Mouse (Mus musculus) myocyte (in vitro differentiated cells): ENCODE data around the gene Slc17a6. TPM values are rescaled to one million over a fixed set of nuclear protein-coding genes. Genes with fewer than 3 reads are reported as not detected.

Source experiments
- H3K27me3 ChIP-seq: one replicate; pipeline ENCODE4 v1.6.1; 2011; ENCODE audit not compliant: control insufficient read depth, insufficient read depth, insufficient read length
- H3K36me3 ChIP-seq: one replicate; pipeline ENCODE4 v1.6.1; 2011; ENCODE audit not compliant: control insufficient read depth, insufficient read depth
- H3K4me2 ChIP-seq: one replicate; pipeline ENCODE4 v1.6.1; 2011; ENCODE audit warnings: low read depth, control low read depth
- H3K4me3 ChIP-seq: one replicate; pipeline ENCODE4 v1.5.1; 2011; ENCODE audit warnings: mild to moderate bottlenecking, control low read depth, moderate library complexity
- H3K79me2 ChIP-seq: one replicate; pipeline ENCODE4 v1.6.1; 2011; ENCODE audit not compliant: control insufficient read depth, insufficient read depth
- H3ac ChIP-seq: one replicate; pipeline ENCODE4 v1.6.1; 2011; ENCODE audit not compliant: control insufficient read depth, insufficient read length
- CEBPB ChIP-seq: IDR thresholded peaks from 2 replicates; pipeline ENCODE4 v1.6.1; 2011; ENCODE audit warnings: mild to moderate bottlenecking, moderate library complexity; ENCODE audit not compliant: poor library complexity, insufficient read depth, severe bottlenecking
- E2F4 ChIP-seq: IDR thresholded peaks from one replicate; pipeline ENCODE4 v1.6.1; 2011; ENCODE audit warnings: mild to moderate bottlenecking, control low read depth, moderate library complexity; ENCODE audit not compliant: insufficient read depth
- MAX ChIP-seq: IDR thresholded peaks from one replicate; pipeline ENCODE4 v1.6.1; 2011; ENCODE audit warnings: low read depth, mild to moderate bottlenecking, control low read depth
- MYOD1 ChIP-seq, 3 experiments: IDR thresholded peaks; one replicate each; pipeline ENCODE4 v1.6.1; 2011; ENCODE audit warnings: control low read depth in 2 of 3, low read depth in 2 of 3, mild to moderate bottlenecking in 2 of 3, moderate library complexity in 1 of 3; ENCODE audit not compliant: insufficient read length in 2 of 3, control insufficient read depth in 1 of 3
- MYOG ChIP-seq, 3 experiments: IDR thresholded peaks; one replicate each; pipeline ENCODE4 v1.6.1; 2011; ENCODE audit warnings: control low read depth in 2 of 3, low read depth in 2 of 3, mild to moderate bottlenecking in 2 of 3; ENCODE audit not compliant: insufficient read length in 2 of 3, control insufficient read depth in 1 of 3, insufficient read depth in 1 of 3
- POLR2A ChIP-seq: IDR thresholded peaks from one replicate; pipeline ENCODE4 v1.6.1; 2011; ENCODE audit warnings: low read depth, mild to moderate bottlenecking, control low read depth, moderate library complexity; ENCODE audit not compliant: insufficient read length
- POLR2AphosphoS2 ChIP-seq: IDR thresholded peaks from one replicate; pipeline ENCODE4 v1.6.1; 2011; ENCODE audit warnings: low read depth, control low read depth; ENCODE audit not compliant: insufficient read length
- REST ChIP-seq: IDR thresholded peaks from one replicate; pipeline ENCODE4 v1.6.1; 2011; ENCODE audit warnings: mild to moderate bottlenecking, control low read depth, moderate library complexity; ENCODE audit not compliant: insufficient read depth, insufficient read length
- SRF ChIP-seq: IDR thresholded peaks from one replicate; pipeline ENCODE4 v1.6.1; 2011; ENCODE audit warnings: low read depth; ENCODE audit not compliant: control insufficient read depth, insufficient read length
- TCF12 ChIP-seq: IDR thresholded peaks from one replicate; pipeline ENCODE4 v1.6.1; 2011; ENCODE audit warnings: mild to moderate bottlenecking, control low read depth; ENCODE audit not compliant: poor library complexity, insufficient read depth, severe bottlenecking
- TCF3 ChIP-seq: IDR thresholded peaks from one replicate; pipeline ENCODE4 v1.6.1; 2011; ENCODE audit warnings: low read depth, control low read depth; ENCODE audit not compliant: insufficient read length
- USF1 ChIP-seq: IDR thresholded peaks from one replicate; pipeline ENCODE4 v1.6.1; 2011; ENCODE audit warnings: low read depth, mild to moderate bottlenecking, control low read depth, moderate library complexity
- polyA plus RNA-seq: library from polyadenylated mRNA; unstranded; fragments of >200 nt; fragmentation: generic; extraction: Trizol; gene quantifications from one replicate; pipeline ENCODE4 v1.2.1, GENCODE M21; 2012; ENCODE audit warnings: missing spikeins

Slc17a6 gene
- polyA plus RNA-seq, result 0.16 TPM

DNA sequence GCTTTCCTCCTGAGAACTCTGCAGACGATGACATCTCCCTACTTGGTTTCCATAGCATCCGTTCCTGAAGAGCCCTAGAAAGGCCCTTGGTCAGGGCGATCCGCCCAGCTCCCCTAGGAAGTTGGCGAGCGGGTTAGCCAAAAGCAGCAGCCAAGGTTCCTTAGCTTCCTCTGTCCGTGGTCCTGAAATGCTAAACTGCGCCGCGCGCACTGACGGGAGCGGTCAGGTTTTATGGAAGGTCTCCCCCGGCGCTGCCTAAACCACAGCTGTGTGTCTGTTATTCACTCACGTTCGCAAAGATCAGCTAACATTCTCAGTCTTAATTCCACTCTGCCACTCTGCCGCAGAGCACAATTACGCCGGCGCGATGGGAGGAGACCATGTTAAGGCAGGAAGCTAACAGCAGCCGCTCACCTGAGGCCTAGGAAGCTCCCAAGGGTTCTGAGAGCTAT, at the start of gene Slc17a6:
TSS of gene Slc17a6 (plus strand) at position 313 of the 452 bp plus-strand sequence.
- TF ChIP-seq POLR2A (no peak), REST (peak; percentile 92)
- H3K27me3 ChIP-seq, result no peaks in the 10 kb centered on the region
- H3K79me2 ChIP-seq, result no peaks in the 10 kb centered on the region
- no peak within 1 kb of the TSS for H3K4me3 ChIP-seq
- H3ac ChIP-seq, result no peak within 1 kb of the TSS
- H3K4me2 ChIP-seq, result no peak within 1 kb of the TSS
- no peaks in the 10 kb centered on the region for H3K36me3 ChIP-seq

DNA sequence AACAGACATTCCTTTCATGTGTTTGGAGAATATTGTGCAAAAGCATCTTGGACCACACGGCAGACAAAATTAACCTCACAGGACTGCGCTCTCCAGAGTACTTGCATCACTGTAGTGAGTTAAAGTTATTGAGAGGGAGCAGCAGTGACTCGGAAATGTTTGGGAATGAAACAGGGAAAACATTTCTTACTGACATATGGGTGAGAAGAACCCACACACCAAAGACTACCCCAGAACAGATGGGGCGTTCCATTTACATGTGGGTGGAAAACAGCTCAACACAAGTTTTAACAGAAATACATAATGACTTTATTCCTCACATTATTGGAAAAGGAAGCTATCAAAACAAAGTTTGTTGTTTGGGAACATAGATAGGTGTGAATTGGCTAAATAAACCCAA, 21.8 kb upstream of the Slc17a6 start:
- H3K79me2 ChIP-seq, result no peaks in the 10 kb centered on the region
- no peaks in the 10 kb centered on the region for H3K36me3 ChIP-seq
- no peak overlapping the region for H3K4me2 ChIP-seq
- no peaks in the 10 kb centered on the region for H3K27me3 ChIP-seq
- H3ac ChIP-seq, result no peak overlapping the region
- TF ChIP-seq MYOD1 (IDR thresholded peaks at IDR 0.05; ENCODE audit: control insufficient read depth in 1 of 3, insufficient read length in 2 of 3, low read depth in 2 of 3) (no peak), CEBPB (no peak), USF1 (no peak), MYOG (IDR thresholded peaks at IDR 0.05; ENCODE audit: control insufficient read depth in 1 of 3, insufficient read depth in 1 of 3, insufficient read length in 2 of 3, low read depth in 2 of 3) (no peak)
- H3K4me3 ChIP-seq, result no peak overlapping the region

DNA sequence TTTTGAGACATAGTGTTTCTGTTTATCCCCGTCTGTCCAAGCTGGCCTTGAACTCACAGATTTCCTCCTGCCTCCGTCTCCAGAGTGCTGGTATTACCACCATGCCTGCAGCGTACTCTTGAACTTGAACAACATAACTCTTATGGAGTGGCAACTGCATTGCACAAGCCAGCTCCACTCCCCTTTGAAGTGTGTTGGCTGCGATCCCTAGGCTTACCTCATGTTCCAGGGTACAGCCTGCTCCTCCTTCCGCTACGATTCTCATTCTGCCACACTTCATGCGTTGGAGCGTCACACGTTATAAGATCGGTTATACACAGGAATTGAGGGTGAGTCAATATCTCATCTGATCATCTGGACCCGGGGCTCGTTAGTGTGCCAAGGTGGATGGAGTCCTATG, 18.1 kb upstream of the Slc17a6 start:
- TF ChIP-seq E2F4, result no peak
- TF ChIP-seq POLR2A, result no peak
- no peak for TF ChIP-seq TCF12
- TF ChIP-seq MYOG (IDR thresholded peaks at IDR 0.05; ENCODE audit: control insufficient read depth in 1 of 3, insufficient read depth in 1 of 3, insufficient read length in 2 of 3, low read depth in 2 of 3), result no peak
- no peak for TF ChIP-seq USF1
- TF ChIP-seq CEBPB, result no peak
- TF ChIP-seq TCF3, result no peak
- TF ChIP-seq POLR2AphosphoS2, result no peak
- TF ChIP-seq MAX, result no peak
- TF ChIP-seq SRF, result no peak
- TF ChIP-seq REST, result no peak
- TF ChIP-seq MYOD1 (IDR thresholded peaks at IDR 0.05; ENCODE audit: control insufficient read depth in 1 of 3, insufficient read length in 2 of 3, low read depth in 2 of 3), result no peak
- no peaks in the 10 kb centered on the region for H3K36me3 ChIP-seq

DNA sequence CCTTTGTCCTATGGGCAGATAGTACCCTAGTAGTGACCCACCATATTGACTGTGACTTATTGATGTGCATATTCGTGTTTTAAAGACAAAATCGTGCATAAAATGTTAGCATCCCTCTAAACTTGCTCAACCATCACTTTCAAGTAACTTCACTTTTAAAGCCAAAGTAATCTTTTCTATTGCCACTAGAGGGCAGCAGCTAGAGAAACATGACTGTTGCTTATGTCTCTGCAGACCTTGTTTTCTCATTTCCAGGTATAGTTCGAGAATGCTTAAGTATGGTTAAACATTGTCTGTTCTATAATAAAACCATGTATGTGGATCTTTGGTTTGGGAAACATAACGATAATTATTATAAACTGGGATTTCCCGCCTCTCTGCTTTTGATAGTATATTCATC, 7.4 kb upstream of the Slc17a6 start:
- Histone ChIP-seq H3K36me3 (no peaks in the 10 kb centered on the region), H3K4me3 (no peak overlapping the region), H3K27me3 (no peaks in the 10 kb centered on the region), H3K79me2 (no peaks in the 10 kb centered on the region), H3K4me2 (no peak overlapping the region), H3ac (no peak overlapping the region)
- TF ChIP-seq USF1 (no peak), CEBPB (no peak), REST (no peak), SRF (no peak), E2F4 (no peak), TCF3 (no peak), POLR2A (no peak), TCF12 (no peak), MYOG (IDR thresholded peaks at IDR 0.05; ENCODE audit: control insufficient read depth in 1 of 3, insufficient read depth in 1 of 3, insufficient read length in 2 of 3, low read depth in 2 of 3) (no peak), POLR2AphosphoS2 (no peak), MYOD1 (IDR thresholded peaks at IDR 0.05; ENCODE audit: control insufficient read depth in 1 of 3, insufficient read length in 2 of 3, low read depth in 2 of 3) (no peak), MAX (no peak)

More for the DNA sequence above, 18.1 kb upstream of the Slc17a6 start:
- no peaks in the 10 kb centered on the region for H3K27me3 ChIP-seq
- no peaks in the 10 kb centered on the region for H3K79me2 ChIP-seq
- H3K4me3 ChIP-seq, result no peak overlapping the region
- H3K4me2 ChIP-seq, result no peak overlapping the region
- no peak overlapping the region for H3ac ChIP-seq

DNA sequence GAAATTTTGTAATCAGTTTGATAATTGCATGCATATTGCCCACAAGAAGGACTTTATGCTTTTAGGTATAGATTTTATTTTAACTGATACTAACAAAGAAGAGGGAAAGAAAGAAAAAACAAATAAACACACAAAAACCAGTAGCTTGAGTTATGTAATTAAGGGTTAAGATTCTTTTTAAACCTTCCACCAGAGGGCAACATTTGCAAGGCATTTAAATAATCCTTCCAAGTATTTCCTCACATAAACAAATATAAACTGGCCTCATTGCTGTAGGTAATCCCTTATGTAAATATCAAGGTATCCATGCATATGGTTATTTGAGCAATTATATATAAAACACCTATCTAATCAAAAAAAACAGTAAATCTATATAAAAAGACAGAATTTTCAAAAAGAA, 3.9 kb upstream of the Slc17a6 start:
- no peak overlapping the region for H3ac ChIP-seq
- no peaks in the 10 kb centered on the region for H3K79me2 ChIP-seq
- TF ChIP-seq TCF12, result no peak
- no peaks in the 10 kb centered on the region for H3K36me3 ChIP-seq
- H3K27me3 ChIP-seq, result no peaks in the 10 kb centered on the region
- H3K4me2 ChIP-seq, result no peak overlapping the region
- no peak overlapping the region for H3K4me3 ChIP-seq

DNA sequence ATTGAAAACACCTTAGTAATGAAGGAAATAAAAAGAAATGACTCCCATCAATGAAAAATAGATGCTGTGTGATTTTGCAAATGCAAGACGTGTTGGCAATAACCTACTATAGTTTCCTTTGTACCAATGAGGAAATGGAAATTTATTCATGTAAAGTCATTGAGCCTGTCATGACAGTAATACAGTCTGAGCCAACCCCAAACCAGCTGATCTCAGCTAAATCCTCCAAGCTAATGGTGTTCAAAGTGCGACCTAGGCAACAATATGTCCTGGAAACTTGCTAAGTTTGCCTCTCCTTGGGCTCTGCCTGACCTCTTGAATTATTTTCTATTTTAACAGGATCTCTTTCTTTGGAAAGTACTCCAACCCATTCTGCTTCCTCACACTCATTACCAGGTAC, 3.4 kb upstream of the Slc17a6 start:
- Histone ChIP-seq H3K27me3 (no peaks in the 10 kb centered on the region), H3K36me3 (no peaks in the 10 kb centered on the region), H3K79me2 (no peaks in the 10 kb centered on the region), H3K4me3 (no peak overlapping the region), H3K4me2 (no peak overlapping the region), H3ac (no peak overlapping the region)
- TF ChIP-seq SRF (no peak), POLR2A (no peak), TCF3 (no peak), REST (no peak), USF1 (no peak), E2F4 (no peak), TCF12 (no peak), CEBPB (no peak), MAX (no peak), POLR2AphosphoS2 (no peak), MYOG (IDR thresholded peaks at IDR 0.05; ENCODE audit: control insufficient read depth in 1 of 3, insufficient read depth in 1 of 3, insufficient read length in 2 of 3, low read depth in 2 of 3) (no peak), MYOD1 (IDR thresholded peaks at IDR 0.05; ENCODE audit: control insufficient read depth in 1 of 3, insufficient read length in 2 of 3, low read depth in 2 of 3) (no peak)
